Mouse (Mus musculus) CH12F3 (cell line): ENCODE data around the gene Paqr7.
"Not testable (repeated sequence)": the region's sequence is repeated elsewhere in the genome, so short reads cannot be mapped to it uniquely, and the experiment has no call there.

Experiments
- in situ Hi-C: fragments of 300-500 bp; cut with MboI; formaldehyde crosslinking; loops from 2 replicates; pipeline ENCODE4 v1.14.3; 2020; ENCODE audit warnings: low sequenced_read_pairs

Paqr7 gene

DNA sequence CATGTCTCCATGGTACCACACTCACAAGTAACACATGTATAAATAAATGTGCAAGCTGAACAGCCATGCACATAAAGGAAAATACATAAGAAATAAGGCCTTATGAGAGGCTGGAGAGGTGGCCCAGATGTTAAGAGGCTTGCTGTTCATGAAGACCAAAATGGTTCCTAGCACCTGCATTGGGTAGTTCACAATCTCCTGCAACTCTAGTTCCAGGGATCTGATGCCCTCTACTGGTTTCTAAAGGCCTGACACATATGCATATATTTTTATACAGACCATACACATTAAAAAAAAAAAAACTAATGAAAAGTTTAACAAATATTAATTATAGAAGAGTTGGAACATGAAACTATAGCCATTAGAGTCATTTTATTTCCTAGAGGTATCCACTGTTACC, 25.0 kb upstream of the Paqr7 start:
- in situ Hi-C loops, result no loop called here

GRCm38 (mm10) chr4:134473764-134474163, 22.7 kb upstream of the Paqr7 start:
- in situ Hi-C loops, result no loop called here

DNA sequence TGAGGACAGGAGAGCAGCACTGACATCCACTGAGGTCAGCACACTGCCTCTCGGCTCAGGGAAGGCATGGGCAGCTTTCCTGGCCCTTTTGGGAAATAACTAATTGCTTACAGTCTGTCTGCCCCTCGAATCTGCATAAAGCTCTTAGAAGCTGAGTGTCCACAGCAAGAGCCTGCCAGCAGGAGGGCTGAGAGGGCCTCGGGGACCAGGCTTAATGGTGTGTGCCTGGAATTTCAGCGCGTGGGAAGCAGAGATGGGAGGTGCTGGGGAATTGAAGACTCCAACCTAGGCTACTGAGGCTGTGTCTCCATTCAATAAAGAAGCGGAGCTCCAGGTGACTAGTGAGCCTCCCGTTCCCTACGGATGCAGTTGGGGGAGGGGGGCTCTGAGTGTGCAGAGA, 22.3 kb upstream of the Paqr7 start:
- in situ Hi-C loops, result no loop called here

GRCm38 (mm10) chr4:134476899-134477298, 19.6 kb upstream of the Paqr7 start:
- in situ Hi-C loops, result no loop called here

DNA sequence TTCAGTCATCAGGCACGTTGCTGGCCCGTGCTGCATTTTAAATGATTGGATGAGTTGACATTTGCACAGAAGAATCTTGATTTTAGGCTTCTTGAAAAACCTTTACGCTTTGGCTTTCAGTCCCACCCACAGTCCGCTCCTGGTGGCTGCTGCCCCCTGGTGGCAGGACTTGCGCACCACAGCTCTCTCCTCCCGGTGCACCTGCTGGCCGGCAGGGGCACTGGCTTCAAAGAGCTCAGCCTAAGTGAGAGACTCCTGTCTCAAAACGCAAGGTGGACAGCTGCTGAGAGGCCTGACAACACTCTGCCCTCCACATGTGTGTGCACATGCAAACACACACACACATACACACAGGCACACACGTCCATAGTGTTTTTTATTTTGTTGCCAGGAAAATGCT, 18.5 kb upstream of the Paqr7 start:
- in situ Hi-C loops, result no loop called here

- in situ Hi-C loops, result no loop called here
These were observed 16.7 kb upstream of the Paqr7 start for GRCm38 (mm10) chr4:134479839-134480238.

- in situ Hi-C loops, result no loop called here
These were observed 15.6 kb upstream of the Paqr7 start for GRCm38 (mm10) chr4:134480864-134481263.

- in situ Hi-C loops, result no loop called here
These were observed 15.2 kb upstream of the Paqr7 start for GRCm38 (mm10) chr4:134481270-134481669.

DNA sequence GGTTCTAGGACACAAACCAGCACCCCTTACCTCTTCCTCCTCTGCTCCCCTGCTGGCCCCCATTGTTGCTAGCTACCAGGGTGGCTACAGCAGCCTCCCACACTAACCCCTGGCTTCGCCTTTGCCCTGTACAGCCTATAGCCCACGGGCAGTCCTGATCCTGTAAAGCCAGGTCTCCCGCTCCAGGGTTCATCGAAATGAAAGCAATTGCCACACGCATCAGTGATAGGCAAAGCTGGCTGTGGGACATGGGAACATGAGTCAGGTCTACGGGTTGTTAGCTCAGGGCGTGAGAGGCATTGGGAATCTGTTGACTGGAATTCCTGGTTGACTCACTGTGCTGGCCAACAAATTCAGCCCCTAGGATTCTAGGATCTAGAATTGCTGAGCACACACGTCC, 14.1 kb upstream of the Paqr7 start:
- in situ Hi-C loops, result no loop called here

GRCm38 (mm10) chr4:134483078-134483688, 13.3 kb upstream of the Paqr7 start:
- in situ Hi-C loops, result no loop called here

GRCm38 (mm10) chr4:134483696-134484095, 12.8 kb upstream of the Paqr7 start:
- in situ Hi-C loops, result no loop called here

- in situ Hi-C loops, result no loop called here
These were observed 12.3 kb upstream of the Paqr7 start for GRCm38 (mm10) chr4:134484231-134484630.

- in situ Hi-C loops, result no loop called here
These were observed 11.2 kb upstream of the Paqr7 start for GRCm38 (mm10) chr4:134485151-134485900.

DNA sequence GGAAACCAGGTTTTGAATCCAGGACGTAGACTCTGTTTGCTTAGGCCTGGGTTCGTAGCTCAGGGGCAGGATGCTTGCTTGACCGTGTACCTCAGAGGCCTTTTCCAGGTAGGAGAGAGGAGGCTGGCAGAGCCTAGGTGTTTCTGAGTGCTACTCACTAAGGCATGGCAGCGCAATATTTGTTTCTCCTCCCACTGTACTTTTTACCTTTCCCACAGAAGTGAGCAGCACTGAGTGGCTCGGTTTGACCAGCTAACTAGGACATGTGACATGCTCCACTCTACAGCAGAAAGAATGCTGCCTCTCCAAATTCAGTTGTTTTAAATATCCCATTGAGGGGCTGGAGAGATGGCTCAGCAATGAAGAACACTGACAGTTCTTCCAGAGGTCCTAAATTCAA, 8.3 kb upstream of the Paqr7 start:
- in situ Hi-C loops, result no loop called here

- in situ Hi-C loops, result no loop called here
These were observed 6.4 kb upstream of the Paqr7 start for GRCm38 (mm10) chr4:134489986-134490665.

DNA sequence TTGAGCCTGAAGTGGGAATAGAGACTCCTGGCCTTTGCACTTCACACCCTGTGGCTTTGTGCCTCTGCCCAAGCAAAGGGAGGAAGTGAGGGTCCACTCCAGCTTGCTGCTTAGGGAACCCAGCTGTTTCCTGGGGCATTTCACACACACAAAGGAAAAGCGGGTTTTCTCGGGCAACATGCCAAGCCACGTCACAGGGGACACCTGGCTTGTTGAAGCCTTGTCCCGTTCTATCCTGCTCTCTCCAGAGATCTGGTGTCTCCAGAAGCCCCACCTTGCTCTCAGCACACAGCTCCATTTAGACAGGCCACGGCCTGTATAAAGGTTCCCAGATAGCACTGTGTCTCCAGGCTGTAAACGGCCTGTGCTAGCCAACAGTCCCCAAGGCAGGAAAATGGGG, 4.8 kb upstream of the Paqr7 start:
- in situ Hi-C loops, result no loop called here

DNA sequence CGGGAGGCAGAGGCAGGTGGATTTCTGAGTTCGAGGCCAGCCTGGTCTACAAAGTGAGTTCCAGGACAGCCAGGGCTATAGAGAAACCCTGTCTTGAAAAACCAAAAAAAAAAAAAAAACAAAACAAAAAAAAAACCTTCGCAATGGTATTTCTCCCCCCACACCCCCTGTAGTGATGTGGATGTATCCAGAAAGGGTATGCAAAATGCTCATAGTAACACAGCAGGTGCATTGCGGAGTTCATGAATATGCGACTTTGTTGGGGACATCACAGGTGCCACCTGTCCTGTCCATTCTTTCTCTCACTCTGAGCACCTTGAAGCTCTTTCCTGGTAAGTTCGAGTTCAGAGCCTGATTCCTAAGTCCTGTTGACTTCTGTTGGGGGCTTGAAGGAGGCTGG, 2.3 kb upstream of the Paqr7 start:
- in situ Hi-C loops, result not testable (repeated sequence)

GRCm38 (mm10) chr4:134494780-134495545, 1.5 kb upstream of the Paqr7 start:
- in situ Hi-C loops, result no loop called here

- in situ Hi-C loops, result no loop called here
These were observed 962 bp upstream of the Paqr7 start for GRCm38 (mm10) chr4:134495546-134495923.

DNA sequence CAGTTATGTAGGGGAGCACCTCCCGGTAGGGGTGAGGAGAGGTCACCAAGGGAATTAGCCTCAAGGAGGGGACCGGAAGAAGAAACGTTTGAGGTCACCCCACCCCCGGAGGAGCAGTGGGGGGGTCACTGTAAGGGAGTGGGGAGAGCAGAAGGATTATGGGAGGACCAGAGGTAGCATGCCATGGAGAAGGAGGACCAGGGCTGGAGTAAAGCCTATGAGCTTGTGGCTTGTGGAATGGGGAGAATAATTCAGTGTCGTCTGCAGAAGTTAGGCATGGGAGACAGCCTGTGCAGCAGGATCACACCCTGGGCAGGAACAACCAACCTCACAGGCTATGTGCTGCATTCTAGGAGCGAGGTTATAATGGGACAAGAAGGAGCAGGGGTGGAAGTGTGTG, 726 bp downstream of the Paqr7 start:
- in situ Hi-C loops, result no loop called here

GRCm38 (mm10) chr4:134497986-134498731, 1.7 kb downstream of the Paqr7 start:
- in situ Hi-C loops, result no loop called here
